Comparison of ENCODE assay signal across 23 mouse cellular contexts in genomic region chr14:73759986-73760385, GRCm38 (mm10).
DNase-seq lines count a peak whose midpoint lies in the region; ATAC-seq and TF ChIP-seq lines count a peak whose summit lies in the region.
"Had no signal": no experiment of that assay in that cellular context is flagged by ENCODE, and none has a peak within 500 bp of the region (broad histone marks: within the 10 kb centered on the region; RNA-seq: fewer than 3 reads in every experiment).

No protein-coding gene starts in this region.

- H3K27me3 ChIP-seq in lung, postnatal 0 days (replicated peaks; ENCODE audit: insufficient read depth, low read length) = no peaks in the 10 kb centered on the region
- H3K27me3 ChIP-seq: forebrain, embryonic 12.5 days; limb, embryonic 15.5 days; midbrain, embryonic 13.5 days; neural tube, embryonic 13.5 days had no signal

- H3K36me3 ChIP-seq in lung, postnatal 0 days (ENCODE audit: insufficient read depth, low read length) = no peaks in the 10 kb centered on the region
- H3K36me3 ChIP-seq: forebrain, embryonic 12.5 days; heart, embryonic 10.5 days; hindbrain, embryonic 10.5 days; limb, embryonic 15.5 days; midbrain, embryonic 13.5 days; neural tube, embryonic 13.5 days had no signal

- no peak for TF ChIP-seq CTCF in lung, postnatal 0 days (IDR thresholded peaks at IDR 0.05)

- H3K9me3 ChIP-seq in lung, postnatal 0 days (ENCODE audit: low read length) = no peaks in the 10 kb centered on the region
- H3K9me3 ChIP-seq: forebrain, embryonic 12.5 days; heart, embryonic 10.5 days; hindbrain, embryonic 10.5 days; limb, embryonic 15.5 days; midbrain, embryonic 13.5 days; neural tube, embryonic 13.5 days had no signal

- no peak for TF ChIP-seq EP300 in lung, postnatal 0 days (IDR thresholded peaks at IDR 0.05)

- DNase-seq in frontal cortex, postnatal 25 days (ENCODE audit: low spot score in 2 of 2) = no peak
- peak; percentile 10 for DNase-seq in lung, postnatal 0 days (ENCODE audit: low spot score)
- no peak for DNase-seq in lung, postnatal 25 days (ENCODE audit: low spot score)
- DNase-seq in NIH3T3 (ENCODE audit: low read depth) (peak; percentile 5), MN1 (ENCODE audit: low spot score) (no peak)
- peak; percentile 59 for DNase-seq in brain, adult 2 months (ENCODE audit: low read depth, low spot score)
- DNase-seq: cerebellum, adult 9-10 months; gastrocnemius, postnatal 10 days; heart, postnatal 10 days; kidney, postnatal 4 days; left cerebral cortex, postnatal 4 days; lung, postnatal 10 days; thymus, adult 2 months; thymus, postnatal 4 days had no signal

- H3K9ac ChIP-seq in lung, postnatal 0 days (replicated peaks; ENCODE audit: low read depth) = no peak overlapping the region
- H3K9ac ChIP-seq: forebrain, embryonic 12.5 days; limb, embryonic 15.5 days; midbrain, embryonic 13.5 days; neural tube, embryonic 13.5 days had no signal

- no peak overlapping the region for H3K4me2 ChIP-seq in lung, postnatal 0 days (replicated peaks; ENCODE audit: low read depth, low read length)
- H3K4me2 ChIP-seq: forebrain, embryonic 12.5 days; limb, embryonic 15.5 days; midbrain, embryonic 13.5 days; neural tube, embryonic 13.5 days had no signal

- no peak overlapping the region for H3K4me3 ChIP-seq in lung, postnatal 0 days (ENCODE audit: low read depth, low read length)
- H3K4me3 ChIP-seq: forebrain, embryonic 12.5 days; heart, embryonic 10.5 days; hindbrain, embryonic 10.5 days; limb, embryonic 15.5 days; midbrain, embryonic 13.5 days; myocyte; neural tube, embryonic 13.5 days had no signal

- H3K27ac ChIP-seq in lung, postnatal 0 days (ENCODE audit: low read length) = no peak overlapping the region
- H3K27ac ChIP-seq: forebrain, embryonic 12.5 days; heart, embryonic 10.5 days; hindbrain, embryonic 10.5 days; limb, embryonic 15.5 days; midbrain, embryonic 13.5 days; neural tube, embryonic 13.5 days had no signal

- WGBS in lung, postnatal 0 days = 35% methylated on average over 1 of the region's 1 CpGs

- no peaks in the 10 kb centered on the region for H3K4me1 ChIP-seq in lung, postnatal 0 days (ENCODE audit: insufficient read depth, low read depth, low read length)
- H3K4me1 ChIP-seq: forebrain, embryonic 12.5 days; heart, embryonic 10.5 days; hindbrain, embryonic 10.5 days; limb, embryonic 15.5 days; midbrain, embryonic 13.5 days; neural tube, embryonic 13.5 days had no signal

- peak; percentile 50 for ATAC-seq in frontal cortex, adult (ENCODE audit: low TSS enrichment)
- no peak for ATAC-seq in lung, postnatal 0 days
- ATAC-seq: intestine, postnatal 0 days; midbrain, embryonic 13.5 days had no signal

Comparison
In these comparisons a context has a peak if more than half of its experiments do, and no peak if none do; other contexts are left out.
1. DNase-seq: peak in lung, postnatal 0 days (single experiment), NIH3T3 (single experiment) and brain, adult 2 months (single experiment); none in frontal cortex, postnatal 25 days (0 of 2), lung, postnatal 25 days (single experiment) and MN1 (single experiment).